Mouse (Mus musculus) E14TG2a.4 (cell line): ENCODE data around the gene Wnk1.

Experiments used
- CTCF ChIP-seq: conservative IDR thresholded peaks from 2 replicates; pipeline ENCODE4 v1.5.1; 2014; ENCODE audit warnings: low read length
- POU5F1 ChIP-seq: IDR thresholded peaks from 2 replicates; pipeline ENCODE4 v1.6.1; 2014; ENCODE audit warnings: low read length, borderline replicate concordance

DNA sequence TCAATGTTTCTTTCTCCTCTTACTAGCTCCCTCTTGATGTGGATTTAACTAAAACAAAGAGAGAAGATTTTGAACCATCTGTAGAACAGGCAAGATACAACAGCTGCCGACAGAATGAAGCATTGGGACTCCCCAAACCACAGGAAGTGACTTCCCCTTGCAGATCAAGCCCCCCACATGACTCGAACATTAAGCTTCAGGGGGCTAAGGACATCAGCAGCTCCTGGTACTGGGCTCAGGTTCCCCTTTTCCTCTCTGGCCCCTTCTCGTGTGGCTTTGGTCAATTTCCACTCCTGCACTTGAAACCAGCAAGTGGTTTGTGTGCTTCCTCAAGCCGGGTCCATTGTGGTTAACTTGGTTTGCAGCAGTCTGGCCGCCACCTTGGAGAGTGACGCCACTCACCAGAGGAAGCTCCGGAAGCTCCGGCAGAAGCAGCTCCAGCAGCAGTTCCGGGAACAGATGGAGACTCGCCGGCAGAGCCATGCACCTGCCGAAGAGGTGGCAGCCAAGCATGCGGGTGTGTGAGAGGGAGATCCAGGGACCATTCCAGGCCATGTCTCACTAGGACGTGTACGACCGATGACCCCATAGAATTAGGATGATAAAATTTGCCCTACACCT is 119.8 kb downstream of the Wnk1 start:
- TF ChIP-seq CTCF (no peak), POU5F1 (no peak)
